Mouse (Mus musculus): Measurements from ENCODE around the gene Fgfrl1. TPM values are rescaled to one million over a fixed set of nuclear protein-coding genes. Genes with fewer than 3 reads are reported as not detected.

Fgfrl1 gene
- total RNA-seq, 2 experiments from 2014 or later, result 18.0 to 24.2 TPM

DNA sequence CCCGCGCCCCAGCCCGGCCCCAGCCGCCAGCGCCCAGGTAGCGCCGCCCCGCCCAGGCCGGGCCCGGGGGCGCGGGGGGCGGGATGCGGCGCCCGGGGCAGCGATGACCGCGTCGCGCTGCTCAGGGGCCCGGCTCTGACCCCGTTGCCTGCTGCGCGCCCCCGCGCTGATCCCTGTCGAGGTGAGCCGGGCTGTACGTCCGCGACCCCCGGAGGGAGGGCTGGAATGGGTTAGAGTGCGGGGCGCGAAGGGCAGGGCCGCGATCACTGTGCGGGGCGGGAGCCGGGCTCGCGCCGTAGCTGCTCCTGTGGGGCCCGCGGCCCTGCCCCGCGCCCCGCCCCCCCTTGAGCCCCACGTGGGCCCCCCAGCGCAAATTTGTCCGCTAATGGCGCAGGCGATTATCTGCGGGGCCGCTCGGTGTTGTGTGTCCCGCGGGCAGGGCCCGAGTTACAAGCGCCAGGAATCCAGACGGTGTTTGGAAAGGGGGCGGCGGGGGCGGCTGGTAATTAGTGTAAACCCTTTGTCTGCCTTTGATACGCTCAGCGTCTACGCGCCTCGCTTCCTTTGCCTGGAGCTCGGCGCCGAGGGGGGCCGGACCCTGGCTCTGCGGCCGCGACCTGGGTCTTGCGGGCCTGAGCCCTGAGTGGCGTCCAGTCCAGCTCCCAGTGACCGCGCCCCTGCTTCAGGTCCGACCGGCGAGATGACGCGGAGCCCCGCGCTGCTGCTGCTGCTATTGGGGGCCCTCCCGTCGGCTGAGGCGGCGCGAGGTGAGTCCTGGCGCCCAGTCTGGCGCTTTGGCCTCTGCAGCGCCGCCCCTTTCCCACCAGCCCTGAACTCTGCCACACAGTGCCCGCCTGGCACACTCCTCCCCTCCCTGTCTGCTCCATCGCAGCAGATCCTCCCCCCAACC lies 2.4 kb downstream of the Fgfrl1 start:
- intact Hi-C loops (cut with DNase I), result loop anchor here (5.0 kb wide), 1 partner anchor 33 kb away; no protein-coding TSS in a partner anchor
- peak; percentile 37 to 46 for DNase-seq

DNA sequence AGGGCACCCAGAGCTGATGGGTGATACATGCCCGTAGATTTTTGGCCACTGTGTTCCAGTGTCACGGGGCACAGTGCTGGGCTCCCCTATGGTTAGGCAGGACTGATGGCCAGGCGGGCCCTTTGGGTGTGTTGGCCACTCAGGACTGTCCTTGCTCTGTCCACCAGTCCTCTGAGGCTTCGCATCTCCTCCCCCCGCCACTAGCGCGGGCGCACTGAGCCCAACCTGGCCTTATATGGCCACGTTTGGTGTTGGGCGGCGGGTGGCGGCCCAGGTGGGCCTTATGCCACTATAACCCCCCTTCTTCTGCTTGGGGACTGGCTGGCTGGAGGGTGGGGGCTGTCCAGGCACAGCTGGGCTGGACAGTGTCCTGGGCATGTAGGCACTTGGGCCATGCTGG lies 3.7 kb downstream of the Fgfrl1 start:
- intact Hi-C loops (cut with DNase I), result no loop called here
- no peak for DNase-seq

DNA sequence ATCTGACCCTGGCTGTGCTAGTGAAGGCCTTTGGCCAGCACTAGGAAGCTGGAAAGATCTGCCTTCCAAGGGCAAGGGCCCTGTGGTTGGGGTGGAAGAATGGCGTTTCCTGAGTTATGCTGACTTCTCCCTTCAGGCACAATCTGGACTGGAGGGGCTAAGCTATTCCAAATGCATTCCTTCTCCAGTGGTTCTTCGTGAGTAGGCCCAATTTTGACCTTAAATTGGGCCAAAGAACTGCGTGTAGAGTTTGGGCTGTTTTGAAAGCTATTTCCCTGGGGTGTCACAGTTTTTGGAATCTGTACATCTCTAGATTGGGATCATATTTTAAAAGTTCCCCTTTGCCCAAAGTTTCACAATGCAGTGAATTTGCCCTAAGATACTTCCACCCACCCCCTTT lies 4.4 kb downstream of the Fgfrl1 start:
- intact Hi-C loops (cut with DNase I), result no loop called here
- DNase-seq, result no peak

DNA sequence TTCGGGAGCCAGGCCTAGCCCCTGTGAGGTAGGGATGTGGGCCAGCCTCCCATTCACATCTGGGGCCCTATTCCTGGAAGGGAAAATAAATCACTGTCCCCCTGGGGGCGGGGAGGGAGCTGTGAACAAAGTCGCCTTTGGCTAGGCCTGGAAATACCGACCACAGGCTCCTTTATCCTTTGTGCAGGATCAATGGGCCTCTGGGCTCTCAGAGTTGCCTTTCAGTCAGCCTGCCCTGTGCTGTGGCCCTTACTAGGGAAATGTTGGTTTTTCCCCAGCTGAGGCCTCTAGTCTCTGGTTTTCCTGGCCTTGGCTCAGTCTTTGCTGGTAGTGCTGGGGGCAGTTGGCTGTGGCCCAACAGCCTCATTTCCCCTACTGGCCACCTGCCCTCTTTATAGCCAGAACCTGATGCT lies 5.2 kb downstream of the Fgfrl1 start:
- intact Hi-C loops (cut with DNase I), result no loop called here
- DNase-seq, result no peak

DNA sequence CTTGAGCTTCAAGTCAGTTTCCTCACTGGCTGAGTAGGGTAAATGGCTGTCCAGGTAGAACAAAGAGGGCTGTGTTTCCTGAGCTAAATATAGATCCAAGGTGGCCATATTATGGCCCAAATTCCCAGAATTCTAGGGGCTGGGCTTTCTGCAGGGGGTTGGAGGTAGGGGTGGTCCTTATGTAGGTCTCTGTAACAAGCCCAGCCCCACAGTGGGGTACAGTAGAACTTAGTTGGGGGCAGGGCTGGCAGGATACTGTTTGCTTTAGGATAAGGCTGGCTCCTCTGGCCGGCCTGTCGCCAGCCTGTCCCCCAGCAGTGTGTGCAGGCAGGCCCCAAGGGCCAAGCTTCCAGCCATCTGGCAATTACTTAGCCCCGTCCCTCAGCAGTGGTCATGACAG lies 8.2 kb downstream of the Fgfrl1 start:
- DNase-seq, result no peak
- intact Hi-C loops (cut with DNase I), result no loop called here

DNA sequence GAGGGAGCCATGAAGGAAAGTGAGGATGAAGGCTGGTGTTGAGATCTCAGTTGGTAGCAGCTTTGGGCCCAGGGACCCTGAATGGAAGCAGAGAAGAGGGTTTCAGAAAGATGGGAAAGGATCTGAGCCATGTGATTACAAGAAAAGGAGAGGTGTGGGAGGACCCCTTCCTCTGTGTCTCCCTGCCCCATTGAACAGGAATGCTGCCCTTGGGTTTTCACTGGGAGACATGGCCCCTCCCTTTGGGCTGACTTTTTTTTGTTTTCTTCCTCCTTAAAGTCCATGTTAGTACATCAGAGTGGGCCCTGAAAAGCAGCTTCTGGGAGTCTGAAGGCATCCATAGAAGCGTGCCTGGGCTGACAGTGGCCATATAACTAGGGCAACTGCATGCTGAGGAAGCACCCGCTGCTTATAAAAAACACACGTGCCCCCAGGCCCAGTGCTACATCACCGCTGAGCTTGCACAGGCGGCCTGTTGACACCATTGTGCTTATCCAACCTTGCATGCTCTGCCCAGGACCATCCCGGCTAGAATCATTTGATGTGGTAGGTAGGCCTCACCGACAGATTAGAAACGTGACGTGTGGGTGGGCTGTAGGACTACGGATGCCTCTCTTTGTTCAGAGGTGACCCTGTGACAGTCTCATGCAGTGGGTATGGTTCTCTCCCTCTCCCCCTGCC lies 9.3 kb downstream of the Fgfrl1 start:
- intact Hi-C loops (cut with DNase I), result no loop called here
- no peak for DNase-seq

DNA sequence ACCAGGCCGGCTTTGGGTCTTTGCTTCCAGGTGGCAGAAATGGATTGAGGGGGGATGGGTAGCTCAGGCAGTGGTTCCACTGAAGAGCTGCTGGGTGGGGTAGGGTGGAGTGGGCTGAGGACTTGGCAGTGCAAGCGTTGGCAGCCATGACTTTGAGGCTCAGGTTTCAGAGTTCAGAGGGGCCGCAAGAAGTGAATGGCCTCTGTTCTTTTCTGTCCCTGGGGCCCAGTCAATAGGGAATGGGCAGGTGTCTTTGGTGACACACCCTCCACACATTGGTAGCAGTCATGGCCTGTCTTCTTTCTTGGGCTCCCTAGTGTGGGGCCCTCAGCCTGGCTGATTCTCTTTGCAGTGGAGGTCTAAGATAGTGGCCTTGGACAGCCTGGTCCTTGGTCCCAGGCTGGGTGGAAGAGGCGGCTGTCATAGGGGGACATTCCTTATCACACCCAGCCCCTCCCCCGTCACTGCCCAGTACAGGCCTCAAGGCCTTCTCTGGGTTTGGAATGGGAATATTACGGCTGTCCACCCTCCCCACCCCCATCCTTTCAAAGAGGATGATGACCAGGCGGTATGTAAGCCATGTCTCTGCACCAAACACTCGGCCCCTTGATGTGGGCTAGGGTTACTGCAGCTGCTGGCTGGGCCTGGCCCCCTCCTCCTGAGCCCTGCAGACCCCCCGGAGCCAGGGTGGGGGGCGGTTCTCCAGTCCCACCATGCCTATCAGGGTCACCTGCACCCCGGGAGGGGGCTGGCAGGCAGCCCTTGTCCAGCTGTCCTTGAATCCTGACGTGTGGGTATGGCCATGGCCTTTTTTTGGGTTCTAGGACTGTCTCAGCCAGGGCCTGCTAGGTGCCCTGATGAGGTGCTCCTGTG lies 11.8 kb downstream of the Fgfrl1 start:
- DNase-seq, result no peak
- intact Hi-C loops (cut with DNase I), result no loop called here

DNA sequence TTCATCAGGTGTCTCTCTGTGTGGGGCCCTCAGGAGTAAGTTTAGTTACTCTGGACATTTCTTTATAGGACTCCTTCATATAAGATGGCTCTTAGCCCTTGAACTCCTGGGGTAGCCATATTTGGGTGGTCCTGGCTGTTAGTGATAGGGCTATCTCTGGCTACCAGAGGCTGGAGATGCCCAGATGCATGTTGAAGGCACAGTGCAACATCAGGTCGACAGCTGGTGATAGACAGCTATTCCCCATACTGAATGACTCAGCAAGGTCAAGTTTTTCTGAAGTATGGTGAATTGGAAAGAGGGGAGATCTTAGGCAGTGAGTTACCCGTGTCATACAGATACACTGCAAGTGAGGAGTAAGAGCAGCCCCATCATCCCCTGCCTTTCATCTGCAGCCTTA lies 15.6 kb downstream of the Fgfrl1 start:
- intact Hi-C loops (cut with DNase I), result no loop called here

DNA sequence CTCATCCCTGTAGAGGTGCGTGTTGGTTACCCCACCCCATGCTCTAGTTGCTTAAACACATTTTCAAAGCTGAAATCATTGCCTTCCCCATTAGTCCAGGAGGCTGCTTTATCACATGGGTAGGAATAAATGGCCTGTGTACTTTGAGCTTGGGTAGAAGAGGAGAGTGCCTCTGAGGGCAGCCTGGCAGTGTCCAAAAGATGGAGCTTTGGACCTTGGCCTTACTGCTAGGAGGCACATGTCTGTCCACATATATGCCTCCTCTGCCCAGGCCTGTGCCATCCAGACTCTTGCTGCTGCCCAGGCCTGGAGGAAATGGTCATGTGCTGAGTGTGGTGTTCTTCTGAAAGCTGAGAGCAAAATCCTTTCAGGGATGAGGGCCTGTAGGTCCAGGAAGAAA lies 16.2 kb downstream of the Fgfrl1 start:
- DNase-seq, result no peak
- intact Hi-C loops (cut with DNase I), result no loop called here

More for the DNA sequence above, 15.6 kb downstream of the Fgfrl1 start:
- DNase-seq, result no peak

DNA sequence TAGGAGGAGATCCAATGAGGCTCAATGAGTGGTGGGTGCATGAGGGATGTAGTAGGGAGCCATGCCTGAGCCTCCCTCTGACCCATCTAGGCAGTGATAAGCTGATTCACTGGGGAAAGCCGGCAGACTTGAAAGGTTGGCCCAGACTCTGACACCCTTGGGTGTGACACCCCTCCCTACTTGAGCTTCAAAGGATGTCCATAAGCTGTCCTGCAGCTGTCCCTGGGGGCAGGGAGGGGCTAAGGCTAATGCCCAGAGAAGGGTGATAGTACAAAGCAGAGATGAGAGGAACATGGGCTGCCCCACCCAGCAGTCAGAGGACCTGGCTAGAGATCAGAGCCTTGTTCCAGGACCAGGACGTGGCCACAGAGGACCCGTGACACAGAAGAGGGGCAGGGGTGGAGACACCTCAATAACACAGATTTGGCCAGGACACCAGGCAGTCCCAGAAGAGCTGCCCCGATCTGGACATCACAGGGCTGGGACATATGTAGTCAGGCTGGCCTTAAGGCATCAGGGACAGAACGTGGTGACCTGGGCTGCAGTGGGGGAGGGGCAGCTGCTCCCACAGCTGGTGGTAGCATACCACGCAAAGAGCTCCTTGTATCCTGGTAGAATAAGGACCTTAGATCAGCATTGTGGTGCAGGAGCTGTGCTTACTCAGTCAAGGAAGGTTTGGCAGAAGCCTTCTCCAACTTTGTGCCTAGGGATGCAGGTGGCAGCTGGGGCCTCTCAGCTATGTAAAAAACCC lies 17.0 kb downstream of the Fgfrl1 start:
- no peak for DNase-seq
- intact Hi-C loops (cut with DNase I), result no loop called here

DNA sequence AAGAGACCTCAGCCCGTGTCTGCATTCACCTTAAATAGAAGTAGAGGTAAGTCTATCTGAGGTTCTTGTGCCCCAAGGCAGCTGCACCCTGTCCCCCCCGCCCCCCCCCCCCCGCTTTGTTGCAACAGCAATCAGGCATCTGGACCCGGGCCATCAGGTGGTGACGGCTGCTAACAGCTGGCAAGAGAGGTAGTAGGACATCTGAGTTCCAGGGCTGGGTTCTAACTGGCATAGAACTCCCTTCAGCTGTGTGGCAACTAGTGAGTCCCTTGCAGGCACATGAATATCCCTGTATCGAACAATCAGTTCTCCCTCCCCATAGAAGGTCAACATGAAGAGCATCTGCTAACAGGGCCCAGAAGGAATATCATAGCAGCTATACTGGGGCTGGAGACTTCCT lies 19.8 kb downstream of the Fgfrl1 start:
- no peak for DNase-seq
- intact Hi-C loops (cut with DNase I), result no loop called here

DNA sequence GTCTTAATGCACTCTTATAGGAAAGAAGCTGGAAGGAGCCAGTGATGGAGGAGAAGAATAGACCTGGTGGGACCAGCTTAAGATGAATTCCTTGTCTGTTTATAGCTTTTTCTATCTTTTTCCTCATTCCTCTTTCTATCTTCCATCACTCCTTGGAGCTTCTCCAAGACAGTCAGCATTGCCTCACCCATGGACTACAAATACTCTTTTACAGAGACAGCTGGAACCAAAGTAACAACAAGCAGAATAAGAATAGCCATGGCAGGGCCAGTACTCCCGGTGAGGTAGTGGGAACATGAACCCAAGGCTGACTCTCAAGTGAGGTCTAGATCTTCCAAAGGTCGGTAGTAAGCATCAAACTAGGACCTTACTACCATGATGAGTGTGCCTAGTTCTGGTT lies 20.9 kb downstream of the Fgfrl1 start:
- intact Hi-C loops (cut with DNase I), result no loop called here
- DNase-seq, result no peak

DNA sequence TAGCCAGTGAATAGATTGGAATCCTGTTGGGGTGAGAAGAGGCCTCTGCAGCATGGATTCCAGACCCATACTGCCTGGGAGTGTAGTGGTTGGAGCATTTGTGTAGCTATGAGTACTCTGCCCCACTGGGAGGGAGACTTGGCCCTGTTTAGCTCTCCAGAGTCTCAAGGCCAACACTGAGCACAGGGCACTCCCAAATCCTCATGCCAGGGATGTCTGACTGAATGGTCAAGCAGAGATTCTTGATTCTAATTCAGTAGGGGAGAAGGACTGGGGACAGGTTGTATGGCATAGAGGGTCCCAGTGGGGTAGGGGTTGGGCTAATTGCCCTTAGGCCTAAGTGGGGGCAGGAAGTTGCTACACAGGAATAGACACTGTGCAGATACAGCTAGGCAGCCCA lies 21.5 kb downstream of the Fgfrl1 start:
- DNase-seq, result no peak
- intact Hi-C loops (cut with DNase I), result no loop called here

DNA sequence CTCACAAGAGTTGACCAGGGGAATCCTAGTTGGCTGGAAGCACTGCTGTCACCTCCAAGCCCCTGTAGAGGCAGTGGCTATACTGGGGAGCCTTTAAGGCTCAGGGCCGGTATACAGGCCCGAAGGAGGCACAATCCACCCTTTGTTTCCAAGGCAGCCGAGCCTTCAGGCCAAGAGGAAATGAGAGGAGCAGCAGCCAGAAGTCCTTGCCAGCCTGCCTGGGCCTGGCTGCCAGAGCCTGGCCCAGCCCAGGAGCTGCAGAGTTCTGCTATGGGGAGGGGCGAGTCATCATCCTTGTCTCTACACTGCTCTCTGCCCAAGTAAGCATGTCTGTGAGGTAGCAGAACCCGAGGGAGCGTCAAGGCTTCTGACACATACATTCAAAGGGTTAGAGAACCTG lies 22.0 kb downstream of the Fgfrl1 start:
- intact Hi-C loops (cut with DNase I), result no loop called here
- DNase-seq, result peak; percentile 22 to 42

DNA sequence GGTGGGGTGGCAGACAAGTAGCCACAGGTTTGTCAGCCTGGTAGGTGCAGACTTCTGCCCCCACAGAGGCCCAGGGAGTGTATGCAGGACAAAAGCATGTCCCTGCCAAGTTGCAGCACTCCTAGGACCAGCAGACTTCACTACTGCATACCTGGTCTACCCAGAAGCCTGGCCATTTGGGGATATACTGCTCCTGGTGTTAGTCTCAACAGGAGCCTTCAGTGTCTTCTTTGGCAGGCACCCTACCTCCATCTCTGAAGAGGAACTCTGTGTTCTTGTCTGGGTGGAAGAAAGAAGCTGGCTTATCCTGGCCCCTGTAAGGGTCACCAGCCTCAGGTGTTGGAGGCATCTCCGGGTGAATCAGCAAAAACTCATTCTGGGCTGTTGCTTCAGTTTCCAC lies 23.8 kb downstream of the Fgfrl1 start:
- intact Hi-C loops (cut with DNase I), result no loop called here
- DNase-seq, result no peak

DNA sequence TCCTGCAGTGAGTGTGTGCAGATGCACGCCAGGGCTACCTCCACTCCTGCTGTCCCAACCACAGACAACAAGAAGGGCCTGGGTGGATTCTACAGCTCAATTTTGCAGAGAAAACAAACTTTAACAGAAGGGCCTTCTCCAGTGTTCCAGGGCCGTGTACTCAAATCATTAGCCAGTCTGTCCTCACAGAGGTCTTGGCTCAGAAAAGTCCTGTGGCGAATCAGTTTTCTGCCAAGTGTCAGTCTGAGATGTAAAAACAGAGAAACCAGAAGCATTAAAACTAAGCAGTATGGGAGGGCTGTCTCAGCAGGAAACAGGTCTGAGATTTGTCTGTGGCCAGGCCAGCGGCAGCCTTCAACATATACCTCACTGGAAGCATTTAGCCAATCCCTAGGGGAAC lies 25.9 kb downstream of the Fgfrl1 start:
- intact Hi-C loops (cut with DNase I), result no loop called here
- DNase-seq, result no peak

DNA sequence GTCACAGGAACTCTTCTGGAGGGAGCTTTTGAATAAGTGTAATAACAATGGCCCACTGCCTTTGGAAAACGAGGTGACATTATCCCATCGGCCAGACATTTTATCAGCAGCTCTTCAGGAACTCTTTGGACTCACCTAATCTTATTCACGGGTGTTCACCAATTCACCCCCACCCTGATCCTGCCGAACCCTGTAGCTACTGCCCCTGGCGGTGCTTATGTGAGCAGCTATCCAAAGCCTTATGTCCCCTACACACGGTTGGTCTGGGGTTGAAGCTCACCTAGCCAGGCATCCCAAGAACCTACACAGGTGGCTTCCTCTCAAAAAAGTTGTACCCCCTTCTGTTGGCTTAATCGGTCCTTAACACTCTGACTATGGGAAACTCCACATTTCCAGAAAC lies 27.6 kb downstream of the Fgfrl1 start:
- intact Hi-C loops (cut with DNase I), result no loop called here

DNA sequence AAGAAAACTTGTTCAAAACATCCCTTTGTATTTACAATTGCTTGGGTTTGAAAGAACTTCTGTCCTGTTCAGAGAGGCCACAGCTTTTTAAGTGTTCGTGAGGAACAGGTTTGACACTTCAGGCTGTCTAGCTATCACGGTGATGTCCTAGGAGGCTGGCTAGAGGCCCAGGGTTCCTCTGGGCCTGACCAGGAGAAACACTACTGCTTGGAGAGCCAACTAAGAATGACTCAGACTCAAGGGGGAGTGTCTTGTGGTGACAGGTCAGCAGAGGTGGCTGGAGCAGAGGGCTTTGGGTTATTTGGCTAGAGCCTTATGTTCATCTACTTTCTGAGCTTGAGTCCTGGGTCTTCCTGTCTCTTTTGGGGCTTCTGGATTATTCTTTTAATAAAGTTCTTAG lies 31.8 kb downstream of the Fgfrl1 start:
- intact Hi-C loops (cut with DNase I), result no loop called here
- DNase-seq, result no peak

More for the DNA sequence above, 27.6 kb downstream of the Fgfrl1 start:
- no peak for DNase-seq

DNA sequence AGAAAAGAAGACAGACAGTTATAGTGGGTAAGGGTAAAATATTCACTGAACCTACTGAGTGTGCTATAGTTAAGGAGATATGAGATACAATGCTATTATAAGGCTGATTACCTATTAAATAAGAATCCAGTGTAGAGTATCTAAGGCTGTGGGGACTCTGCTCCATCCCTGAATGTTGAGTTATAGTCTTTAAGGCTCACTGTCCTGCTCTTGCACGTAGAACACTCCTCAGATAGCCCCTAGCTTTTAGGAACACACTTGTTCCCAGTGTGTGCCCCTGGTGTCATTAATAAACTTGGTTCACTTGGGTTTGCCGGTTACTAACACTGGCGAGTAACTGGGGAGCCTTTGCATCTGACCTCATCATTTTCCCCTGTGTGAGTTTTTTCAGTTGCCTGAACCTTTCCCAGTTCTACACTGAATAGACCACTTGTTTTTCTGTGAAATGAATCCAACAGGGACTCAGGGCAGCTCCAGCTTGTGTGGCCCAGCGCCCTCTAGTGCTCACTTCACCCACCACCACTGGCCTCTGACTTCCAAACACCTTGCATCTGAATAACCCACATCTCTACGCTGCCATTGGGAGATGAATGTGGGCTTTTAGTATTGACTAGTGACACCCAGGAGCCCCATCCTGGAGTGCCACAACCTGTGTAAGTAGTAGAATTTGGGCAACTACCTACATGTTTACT lies 34.5 kb downstream of the Fgfrl1 start:
- DNase-seq, result peak; percentile 75 to 81

DNA sequence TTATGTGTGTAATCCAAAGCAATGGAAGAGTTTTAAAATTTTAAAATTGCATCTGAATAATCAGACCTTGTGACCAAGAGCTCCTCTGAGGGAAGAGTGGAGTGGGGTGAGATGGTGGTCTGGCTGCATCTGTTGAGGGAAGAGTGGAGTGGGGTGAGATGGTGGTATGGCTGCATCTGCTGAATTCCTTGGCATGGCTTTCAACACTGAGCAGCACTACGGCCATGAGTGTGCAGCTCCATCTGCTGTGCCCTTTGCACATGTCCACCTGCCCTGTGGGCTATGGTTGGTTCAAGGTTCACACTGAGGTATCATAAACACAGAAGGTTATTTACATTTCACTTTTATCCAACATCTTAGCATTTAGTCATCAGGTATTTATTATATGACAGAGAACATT lies 35.2 kb downstream of the Fgfrl1 start:
- intact Hi-C loops (cut with DNase I), result loop anchor here (1.0 to 5.0 kb wide), 3 partner anchors 35 to 301 kb away; partner anchors contain the start of gene Fgfrl1
- DNase-seq, result no peak

More for the DNA sequence above, 34.5 kb downstream of the Fgfrl1 start:
- intact Hi-C loops (cut with DNase I), result loop anchor here (1.0 to 5.0 kb wide), 3 partner anchors 34 to 300 kb away; partner anchors contain the start of gene Fgfrl1
